Mouse (Mus musculus): ENCODE results near the gene Dcaf15.

DNA sequence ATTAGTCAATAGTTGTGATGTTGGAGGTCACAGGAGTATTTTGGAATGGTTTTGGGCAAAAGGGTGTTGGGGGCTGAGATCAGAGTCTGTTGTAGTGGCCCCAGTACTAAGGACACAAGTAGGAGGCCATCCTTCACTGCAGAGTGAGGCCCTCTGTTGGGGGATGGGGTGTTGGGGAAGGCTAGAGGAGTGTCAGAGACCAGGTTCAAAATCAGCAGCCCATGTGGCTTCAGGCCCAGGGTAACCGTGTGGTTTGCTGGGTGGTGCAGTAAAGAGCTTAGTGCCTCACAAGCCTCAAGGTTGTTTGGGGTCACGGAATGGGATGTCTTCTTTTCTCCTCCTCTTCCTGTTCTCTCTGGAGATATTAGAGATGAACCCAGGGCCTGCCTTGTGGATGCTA is 22.2 kb upstream of the Dcaf15 start:
- no peak for TF ChIP-seq EP300 (optimal IDR thresholded peaks at IDR 0.05)
- TF ChIP-seq CTCF (IDR thresholded peaks at IDR 0.05; ENCODE audit: low read depth) = no peak

Measured in stomach, postnatal 0 days (tissue).